Mouse (Mus musculus) heart, postnatal 36 days (tissue): ENCODE data around the gene Ttc23. TPM values are rescaled to one million over a fixed set of nuclear protein-coding genes. Genes with fewer than 3 reads are reported as not detected.

ENCODE experiments used
- DNase-seq, 2 experiments: peaks; one replicate each; pipeline ENCODE4 v3.0.0; 2021 to 2022
- intact Hi-C: fragments of 180-260 bp; cut with DNase I; formaldehyde crosslinking; loops from one replicate; pipeline ENCODE4 v1.15.1; 2025
- microRNA-seq, 2 experiments: library from miRNA; unstranded; fragments of <30 nt; microRNA quantifications; one replicate each; pipeline ENCODE4 v1.2.0; 2021; ENCODE audit warnings: borderline number of aligned reads in 2 of 2
- total RNA-seq, 2 experiments: library from RNA; stranded (reverse); gene quantifications; 2 replicates each; pipeline ENCODE4 v1.2.3; 2021

The Ttc23 gene
- total RNA-seq, 2 experiments from 2014 or later: 17.8 to 19.3 TPM

DNA sequence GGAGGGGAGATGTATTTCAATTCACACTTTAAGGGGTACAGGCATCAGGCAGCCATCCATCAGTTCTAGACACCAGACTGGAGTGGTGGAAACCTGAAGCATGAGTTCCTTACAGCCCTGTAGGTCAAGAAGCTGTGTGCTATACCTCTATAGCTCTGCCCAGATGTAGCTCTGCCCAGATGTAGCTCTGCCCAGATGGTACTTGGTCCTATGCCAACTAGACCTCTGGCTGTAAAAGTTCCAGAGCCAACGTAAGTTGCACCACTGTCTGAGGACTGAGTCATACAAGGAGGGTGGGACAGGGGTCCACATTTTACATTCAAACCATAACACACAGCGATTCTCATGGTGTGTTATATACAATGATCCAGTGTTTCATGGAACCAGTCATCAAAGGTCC, 140.7 kb downstream of the Ttc23 start:
- intact Hi-C loops: loop anchor here (1.0 to 5.0 kb wide), 5 partner anchors 174 to 569 kb away; no protein-coding TSS in a partner anchor
- no peak for DNase-seq

DNA sequence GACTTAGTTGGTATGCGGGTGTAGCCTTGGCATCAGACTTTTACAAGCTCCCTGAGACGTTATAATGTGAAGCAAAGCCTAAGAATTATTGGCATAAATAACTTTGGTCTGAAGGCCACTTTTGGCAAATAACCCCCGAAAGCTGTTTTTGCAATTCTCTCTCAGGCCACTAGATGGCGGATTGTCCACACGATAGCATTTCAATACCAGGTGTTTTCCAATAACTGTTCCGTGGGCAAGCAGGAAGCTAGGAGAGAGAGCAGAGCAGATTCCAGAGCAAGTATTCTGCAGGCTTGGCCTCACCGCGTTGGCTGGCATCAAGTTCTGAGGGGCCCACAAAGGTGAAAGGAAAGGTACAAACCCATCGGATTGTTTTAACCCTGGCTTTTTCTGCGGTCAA, 141.5 kb downstream of the Ttc23 start:
- peak; percentile 67 to 69 for DNase-seq
- intact Hi-C loops: loop anchor here (1.0 to 5.0 kb wide), 5 partner anchors 174 to 569 kb away; no protein-coding TSS in a partner anchor

DNA sequence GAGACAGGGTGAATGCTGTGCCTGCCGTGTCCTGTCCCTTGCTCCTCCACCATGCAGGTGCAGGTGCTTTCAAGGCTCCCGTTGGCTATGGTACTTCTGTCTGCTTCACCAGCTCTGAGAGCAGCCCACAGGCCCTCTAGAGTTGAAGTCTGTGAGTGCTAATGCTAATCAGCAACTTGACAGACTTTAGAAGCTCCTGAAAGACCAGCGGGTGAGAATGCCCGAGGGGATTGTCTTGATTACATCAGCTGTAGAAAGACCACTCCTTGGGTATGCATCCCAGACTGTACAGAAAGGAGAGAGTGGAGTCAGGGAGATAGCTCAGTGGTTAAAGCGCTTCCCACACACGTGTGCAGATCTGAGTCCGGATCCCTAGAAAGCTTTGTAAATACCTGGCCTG, 144.0 kb downstream of the Ttc23 start:
- no peak for DNase-seq
- intact Hi-C loops: no loop called here

DNA sequence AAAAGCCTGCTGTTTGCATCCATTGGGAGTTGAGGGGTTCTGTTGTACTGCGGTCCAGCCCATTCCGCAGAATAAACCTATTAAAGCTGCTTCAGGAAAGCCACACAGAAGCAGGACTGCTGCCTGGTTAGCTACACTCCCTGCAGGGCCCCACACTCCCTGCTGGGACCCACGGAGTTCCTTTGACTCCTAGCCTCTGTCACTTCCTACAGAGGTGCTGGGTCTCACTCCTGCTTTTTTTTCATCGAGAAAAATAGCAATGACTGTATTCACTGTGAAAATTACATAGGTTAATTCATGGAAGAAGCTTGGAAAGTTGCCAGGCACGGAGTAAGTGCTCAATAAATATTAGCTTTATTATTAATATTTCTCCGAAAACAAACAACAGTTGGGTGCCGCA, 146.2 kb downstream of the Ttc23 start:
- intact Hi-C loops: no loop called here
- no peak for DNase-seq

DNA sequence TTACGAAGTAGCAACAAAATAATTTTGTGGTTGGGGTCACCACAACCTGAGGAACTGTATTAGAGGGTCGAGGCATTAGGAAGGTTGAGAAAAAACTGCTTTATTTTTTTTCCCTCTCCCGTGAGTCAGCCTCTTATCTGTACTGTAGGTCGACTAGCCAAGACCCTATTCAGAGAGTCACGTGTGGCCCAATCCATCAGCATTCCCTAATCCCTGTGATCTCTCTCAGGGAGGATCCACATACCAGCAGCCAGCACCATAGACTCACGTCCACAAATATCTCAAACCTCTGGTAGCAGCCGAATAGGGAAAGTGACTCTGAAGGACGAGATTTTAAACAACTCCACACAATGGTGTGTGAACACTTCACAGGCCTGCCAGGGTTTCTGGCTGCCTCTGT, 149.9 kb downstream of the Ttc23 start:
- DNase-seq: no peak
- intact Hi-C loops: no loop called here

DNA sequence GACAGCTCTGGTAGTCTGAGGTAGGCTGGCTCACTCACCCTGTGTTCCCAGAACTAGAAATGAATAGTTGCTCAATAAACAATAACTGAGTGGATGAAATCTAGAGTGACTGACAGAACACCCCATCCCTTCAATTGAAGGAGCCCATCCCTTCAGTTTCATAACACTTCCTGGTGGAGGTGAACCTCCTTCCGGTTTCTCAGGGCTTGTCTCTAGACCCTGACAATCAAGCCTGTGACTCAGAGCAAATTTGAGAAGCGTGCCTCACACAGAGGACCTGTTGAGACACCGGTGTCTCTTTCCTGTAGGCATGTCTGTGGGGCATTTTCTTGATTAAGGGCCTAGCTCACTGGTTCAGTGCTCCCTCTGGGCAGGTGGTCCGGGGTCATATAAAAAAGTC, 151.3 kb downstream of the Ttc23 start:
- no peak for DNase-seq
- intact Hi-C loops: no loop called here

DNA sequence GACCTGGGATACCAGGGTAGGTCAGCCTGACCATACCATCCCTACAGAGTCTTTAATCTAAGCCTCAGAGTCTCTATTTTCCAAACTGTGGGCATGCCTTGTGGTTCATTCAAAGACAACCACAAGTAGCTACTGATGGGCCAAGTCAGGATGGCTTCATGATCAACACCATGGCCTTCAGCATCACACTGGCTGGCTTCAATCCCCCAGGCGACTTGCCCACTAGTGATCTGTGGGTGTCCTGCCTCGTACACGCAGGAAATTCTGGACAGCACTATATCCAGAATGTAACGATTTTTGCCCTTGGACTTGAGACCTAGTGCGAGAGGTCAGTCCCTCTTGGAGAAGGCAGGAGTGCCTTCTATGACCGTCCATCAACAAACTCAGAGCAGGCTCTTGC, 153.3 kb downstream of the Ttc23 start:
- DNase-seq: no peak
- intact Hi-C loops: loop anchor here (5.0 kb wide), 3 partner anchors 327 to 557 kb away; no protein-coding TSS in a partner anchor

DNA sequence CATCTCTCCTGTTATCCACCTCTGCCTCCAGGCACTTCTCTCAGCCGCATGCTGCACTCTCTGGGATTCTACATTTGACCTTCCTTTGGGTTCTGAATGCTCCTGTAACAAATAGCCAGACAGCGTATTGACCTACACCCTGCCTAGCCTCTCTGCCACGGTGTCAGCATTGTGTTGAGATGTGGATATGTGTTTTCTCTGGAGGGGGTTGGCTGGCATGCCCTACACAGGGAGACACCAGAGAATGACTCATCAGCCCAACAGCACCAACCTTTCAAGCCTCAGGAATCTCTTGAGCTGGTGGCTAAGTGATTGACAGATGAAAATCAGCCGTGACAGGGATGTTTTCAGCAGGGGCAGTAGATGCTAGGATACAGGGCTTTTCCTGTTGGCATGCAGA, 153.8 kb downstream of the Ttc23 start:
- DNase-seq: no peak
- intact Hi-C loops: loop anchor here (5.0 kb wide), 3 partner anchors 326 to 556 kb away; no protein-coding TSS in a partner anchor

DNA sequence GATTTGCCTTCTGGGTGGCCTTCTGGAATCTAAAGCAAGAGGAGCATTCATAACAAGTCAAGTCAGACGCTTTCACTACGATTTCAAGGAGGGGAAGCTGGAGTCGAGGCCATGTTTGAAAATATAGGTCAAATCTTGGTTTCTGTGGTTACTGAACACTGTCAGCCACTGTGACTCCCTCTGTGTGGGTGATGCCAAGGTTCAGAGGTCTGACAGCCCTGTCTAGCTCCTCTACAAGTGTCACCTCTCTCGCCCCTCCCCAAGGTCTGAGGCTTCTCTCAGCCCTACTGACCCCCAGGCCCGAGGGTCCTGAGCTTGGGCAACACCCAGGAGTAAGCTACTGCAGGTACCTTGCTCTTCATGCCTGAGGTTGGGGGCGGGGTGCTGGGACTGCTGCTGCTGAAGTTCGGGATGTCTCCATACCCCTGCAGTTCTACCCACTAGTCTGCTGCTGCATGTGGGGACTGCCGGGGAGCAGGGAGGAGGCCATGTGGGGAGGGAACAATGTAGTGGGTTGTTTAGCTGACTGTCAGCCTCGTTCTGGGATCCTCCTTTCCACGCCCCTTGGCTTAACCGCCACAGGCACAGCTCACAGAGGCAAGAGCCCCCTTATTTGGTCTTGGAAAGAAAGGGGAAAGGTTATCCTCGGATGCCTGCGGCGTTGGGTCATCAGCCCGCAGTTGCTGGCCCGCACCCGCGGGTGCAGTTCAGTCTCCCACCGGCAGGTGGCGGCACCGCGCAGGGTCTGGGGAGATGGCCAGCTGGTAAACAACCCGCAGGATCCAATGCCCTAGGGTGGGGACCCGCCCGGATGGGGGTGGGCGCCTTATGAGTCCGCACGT, 156.0 kb downstream of the Ttc23 start:
- intact Hi-C loops: loop anchor here (1.0 to 5.0 kb wide), 4 partner anchors 159 to 554 kb away; no protein-coding TSS in a partner anchor
- DNase-seq: peak; percentile 88 to 92

DNA sequence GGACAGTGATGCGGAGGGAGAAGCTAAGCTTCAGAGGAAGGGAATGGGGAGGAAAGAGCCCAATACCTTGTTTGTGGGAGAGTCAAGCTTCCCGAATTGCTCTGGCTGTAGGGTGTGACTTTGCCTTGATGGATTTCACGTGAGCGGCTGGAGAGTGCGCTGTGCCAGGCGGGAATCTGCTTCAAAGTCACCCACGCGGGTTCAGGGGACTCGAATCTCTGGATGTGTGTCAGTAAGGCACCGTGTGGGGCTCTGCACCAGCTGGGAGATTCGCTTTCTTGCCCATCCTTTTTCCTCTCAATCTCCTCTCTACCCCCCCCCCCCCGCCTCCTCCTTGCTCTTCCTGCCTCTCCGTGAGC, 156.6 kb downstream of the Ttc23 start:
- no peak for DNase-seq
- intact Hi-C loops: loop anchor here (1.0 to 5.0 kb wide), 4 partner anchors 158 to 553 kb away; no protein-coding TSS in a partner anchor

Small RNA genes within 50 kb of the gene (microRNA-seq; reads per million reads assigned to microRNA genes)
- gene Gm23844: 0 reads per million in 2 experiments

Other genes starting within 250 kb of the Ttc23 start
- gene Lrrc28, start 2.1 kb upstream of the Ttc23 start, total RNA-seq: 10 to 100 TPM; 16.8 to 17.3 TPM
- gene Synm, start 112.3 kb downstream of the Ttc23 start, total RNA-seq: 1 to 10 TPM; 8.9 to 9.7 TPM